Mouse (Mus musculus): ENCODE data around the gene Gstt4.
"Not testable (repeated sequence)": the region's sequence is repeated elsewhere in the genome, so short reads cannot be mapped to it uniquely, and the experiment has no call there.

Gstt4 gene

GRCm38 (mm10) chr10:75789081-75789735 is 33.1 kb downstream of the Gstt4 start:
- no peak for DNase-seq

DNA sequence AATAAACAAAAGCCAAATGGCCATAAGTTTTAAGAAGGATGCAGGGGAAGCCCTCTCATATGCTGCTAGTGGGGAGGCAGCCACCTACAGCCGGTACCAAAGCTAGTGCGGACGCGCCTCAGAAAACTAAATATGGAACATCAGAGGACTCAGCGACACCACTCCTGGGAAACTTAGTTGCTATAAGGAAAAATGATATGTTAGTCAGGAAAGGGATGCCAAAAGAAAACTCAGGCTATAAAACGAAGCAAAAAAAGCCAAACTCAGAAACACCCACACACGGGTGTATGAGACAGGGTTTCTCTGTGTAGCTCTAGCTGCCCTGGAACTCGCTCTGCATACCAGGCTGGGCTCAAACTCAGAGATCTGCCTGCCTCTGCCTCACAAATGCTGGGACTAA is 34.1 kb downstream of the Gstt4 start:
- DNase-seq, result no peak

DNA sequence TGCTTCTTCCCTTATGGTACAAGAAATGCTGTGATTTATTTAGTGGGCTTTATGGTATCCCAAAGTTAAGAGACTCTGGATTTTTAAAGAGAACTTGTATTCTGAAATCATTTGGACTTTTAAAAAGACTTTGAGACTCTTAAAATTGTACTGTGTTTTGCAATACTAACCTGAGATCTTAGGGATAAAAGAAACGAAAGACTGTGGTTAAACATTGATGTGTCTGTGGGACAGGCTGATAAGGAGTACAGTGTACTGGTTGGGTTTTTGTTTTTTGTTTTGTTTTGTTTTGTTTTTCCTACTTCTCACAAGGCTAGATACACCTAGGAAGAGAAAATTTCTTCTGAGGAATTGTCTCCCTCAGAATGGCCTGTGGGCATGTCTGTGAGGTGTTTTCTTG is 36.9 kb downstream of the Gstt4 start:
- no peak for DNase-seq

- DNase-seq, result peak; percentile 16
Observed at GRCm38 (mm10) chr10:75780769-75781578, 41.4 kb downstream of the Gstt4 start, which contains the start of the genes Gm20441 and Gstt3. Gene Gm20441, minus strand, starts transcription at chr10:75780954. Gene Gstt3, minus strand, starts transcription at chr10:75781414.

DNA sequence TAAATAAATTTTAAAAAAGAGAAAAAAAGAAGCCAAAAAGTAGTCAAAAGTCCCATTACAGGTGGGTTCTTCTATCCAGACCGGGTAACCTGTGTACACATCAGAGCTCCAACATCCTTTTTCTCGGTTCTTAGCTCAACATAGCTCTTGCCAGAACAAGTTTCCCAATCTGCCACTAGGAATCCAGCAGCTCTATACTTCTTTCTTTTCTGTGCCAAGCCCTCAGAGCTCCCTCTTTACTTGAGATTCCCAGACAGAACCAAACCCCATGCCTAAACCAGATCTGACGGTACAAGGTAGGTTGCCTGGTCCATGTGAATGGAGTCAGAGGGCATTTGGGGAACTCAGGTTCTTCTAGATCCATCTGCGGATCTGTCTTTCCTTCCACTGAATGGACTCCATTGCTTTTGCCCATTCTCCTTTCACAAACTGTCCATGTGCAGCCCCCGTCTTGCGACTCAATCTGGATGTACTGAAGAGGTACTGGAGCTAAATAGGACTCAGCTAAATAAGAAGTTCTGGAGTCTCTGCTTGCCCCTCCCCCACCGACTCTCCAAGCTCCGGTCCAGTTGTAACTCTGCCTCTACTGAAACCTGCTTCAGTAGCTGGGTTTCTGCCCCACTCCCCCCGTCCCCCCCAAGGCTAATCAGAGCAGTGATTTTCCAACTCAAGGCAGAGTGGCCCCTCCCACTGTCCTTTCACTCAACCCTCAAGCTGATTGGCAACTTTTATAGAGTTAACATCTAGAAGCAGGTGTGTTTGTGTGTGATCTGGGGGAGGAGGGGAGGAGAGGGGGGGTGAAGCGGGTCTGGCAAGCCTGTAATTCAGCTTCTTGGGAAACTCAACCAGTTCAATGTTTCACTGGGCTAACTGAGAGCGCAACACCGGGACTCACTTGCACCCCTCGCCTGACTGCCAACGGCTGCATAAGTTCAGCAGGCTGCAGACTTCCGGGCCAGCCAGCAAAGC is 42.9 kb downstream of the Gstt4 start:
- no peak for DNase-seq

DNA sequence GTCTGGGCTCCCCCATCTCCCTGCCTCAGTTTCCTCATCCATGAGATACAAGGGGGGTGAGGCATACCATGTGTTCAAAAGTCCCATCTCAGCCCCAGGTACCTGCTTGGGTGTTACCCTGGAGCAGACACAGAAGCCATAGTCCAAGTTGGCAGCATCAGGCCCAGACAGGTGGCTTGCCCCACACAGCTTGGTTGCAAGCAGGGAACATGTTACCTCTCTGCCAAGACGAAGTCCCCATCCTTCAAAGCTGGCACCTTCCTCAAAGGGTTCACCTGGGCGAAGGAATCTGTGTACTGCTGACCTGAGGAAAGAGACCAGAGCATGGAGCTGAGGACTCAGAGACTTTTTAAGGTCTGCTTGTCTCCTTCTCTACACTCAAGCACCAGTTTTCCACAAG is 44.5 kb downstream of the Gstt4 start:
- DNase-seq, result no peak

GRCm38 (mm10) chr10:75776562-75776961 is 45.8 kb downstream of the Gstt4 start:
- no peak for DNase-seq

GRCm38 (mm10) chr10:75774587-75774986 is 47.8 kb downstream of the Gstt4 start:
- no peak for DNase-seq

GRCm38 (mm10) chr10:75774102-75774501 is 48.2 kb downstream of the Gstt4 start:
- DNase-seq, result no peak

DNA sequence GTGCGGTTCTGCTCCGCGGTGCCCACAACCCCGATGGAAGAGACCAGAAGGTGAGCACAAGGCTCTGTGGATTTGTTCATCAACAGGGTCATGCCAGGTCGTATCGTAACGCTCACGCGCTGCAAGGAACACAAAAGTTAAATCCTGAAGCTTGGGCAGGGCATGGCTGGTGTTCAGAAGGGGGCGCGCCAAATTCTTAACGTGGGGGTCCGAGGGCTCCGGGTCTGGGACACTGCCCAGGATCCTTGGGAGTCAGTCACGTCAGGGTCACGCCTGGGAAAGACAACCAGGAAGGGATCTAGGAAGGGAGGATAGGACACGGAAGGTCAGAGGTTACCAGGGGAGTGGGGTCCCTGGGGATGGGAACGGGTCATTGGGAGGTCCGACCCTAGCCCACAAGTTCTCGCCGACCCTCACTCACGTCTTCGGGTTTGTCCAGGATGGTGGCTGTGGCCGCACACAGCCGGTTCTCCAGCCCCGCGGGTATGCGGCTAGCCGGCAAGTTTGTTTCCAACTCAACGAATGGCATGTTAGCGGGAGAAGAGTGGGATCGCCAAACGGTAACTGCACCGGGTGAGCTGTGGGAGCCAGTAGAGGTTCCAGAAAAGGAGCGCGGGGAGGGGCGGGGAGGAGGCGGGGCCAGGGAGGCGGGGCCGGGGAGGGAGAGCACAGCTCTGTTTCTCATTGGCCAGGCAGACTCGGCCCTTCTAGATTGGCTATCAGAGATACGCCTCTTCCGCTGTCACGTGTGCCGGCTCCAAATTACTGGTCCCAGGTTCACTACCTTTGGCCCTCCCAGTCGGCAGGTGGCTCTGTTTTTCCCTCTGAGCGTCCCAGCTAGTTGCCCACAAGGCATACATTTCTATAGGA is 49.3 kb downstream of the Gstt4 start, which contains the start of gene Ddt:
TSS of gene Ddt (minus strand) at position 620 of the 870 bp plus-strand sequence.
- DNase-seq, result peak; percentile 92

- DNase-seq, result not testable (repeated sequence)
Observed at GRCm38 (mm10) chr10:75767756-75768155, 54.6 kb downstream of the Gstt4 start.

DNA sequence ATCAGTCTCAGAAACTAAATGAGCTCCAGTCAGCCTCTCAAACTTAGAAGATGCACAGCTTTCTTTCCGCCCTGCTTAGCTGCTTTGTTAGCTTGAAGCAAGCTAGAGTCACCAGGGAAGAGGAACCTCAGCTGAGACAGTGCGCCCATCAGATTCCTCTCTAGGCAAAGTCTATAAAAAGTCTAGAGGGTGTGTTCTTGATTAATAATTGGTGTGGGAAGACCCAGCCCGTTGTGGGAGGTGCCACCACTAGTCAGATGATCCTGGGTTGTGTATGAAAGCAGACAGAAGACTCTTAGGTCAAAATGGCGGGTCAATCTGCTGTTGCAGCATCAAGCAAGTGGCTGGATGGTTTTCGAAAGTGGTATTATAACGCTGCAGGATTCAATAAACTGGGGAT is 55.5 kb downstream of the Gstt4 start:
- no peak for DNase-seq
